Mouse (Mus musculus) G1E (cell line): ENCODE measurements at regions not wholly inside any gene's neighbourhood (a gene's known extent, or its start where the extent isn't known, plus 50 kb on each side); places are given as distances from the start of the nearest gene placed in this dataset.

Source experiments
- CTCF ChIP-seq: IDR thresholded peaks from 2 replicates; pipeline ENCODE4 v1.5.1; 2012; ENCODE audit warnings: low read depth, low read length, inconsistent platforms, mixed read lengths
- GATA1 ChIP-seq: IDR thresholded peaks from 2 replicates; pipeline ENCODE4 v1.6.1; 2012; ENCODE audit warnings: borderline replicate concordance, low read length, inconsistent platforms, mixed read lengths
- GATA2 ChIP-seq: IDR thresholded peaks from 2 replicates; pipeline ENCODE4 v1.6.1; 2012; ENCODE audit warnings: low read depth, low read length, inconsistent platforms, borderline replicate concordance
- POLR2AphosphoS5 ChIP-seq: IDR thresholded peaks from 2 replicates; pipeline ENCODE4 v1.6.1; 2012; ENCODE audit warnings: low read depth, low read length, inconsistent platforms; ENCODE audit not compliant: insufficient replicate concordance
- TAL1 ChIP-seq: conservative IDR thresholded peaks from 2 replicates; pipeline ENCODE4 v1.6.1; 2012; ENCODE audit warnings: low read depth, low read length, inconsistent platforms, mixed read lengths

DNA sequence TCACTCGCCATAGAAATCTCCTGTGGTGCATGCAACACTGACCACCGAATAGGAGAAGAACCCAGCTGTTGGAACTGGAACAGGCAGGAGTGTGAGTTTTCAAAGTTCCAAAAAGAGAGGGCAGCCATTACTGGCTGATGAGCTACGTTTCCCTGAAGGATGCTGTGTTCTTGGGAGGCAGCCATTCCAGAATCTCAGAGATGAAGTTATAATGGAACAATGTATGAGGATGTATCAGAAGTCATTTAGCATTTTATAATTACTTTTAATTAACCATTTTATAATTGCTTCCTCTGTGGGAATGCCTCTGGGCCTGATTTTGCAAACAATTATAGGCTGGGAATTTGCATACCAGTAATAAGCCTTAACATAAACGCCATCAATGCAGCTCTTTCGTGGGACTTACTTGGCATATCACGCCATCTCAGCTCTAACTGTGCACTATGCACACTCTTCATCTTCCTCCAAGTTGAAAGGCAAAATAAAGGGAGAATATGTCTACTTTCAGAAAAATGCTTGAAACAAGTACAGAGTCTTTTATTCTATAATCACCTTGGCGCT, 559.4 kb upstream of the Gcfc2 start:
- TF ChIP-seq CTCF (no peak), GATA1 (no peak), POLR2AphosphoS5 (no peak), TAL1 (no peak), GATA2 (no peak)
